Mouse (Mus musculus) testis, adult 2 months (tissue): ENCODE data around the gene Tpk1.

Experiments
- CTCF ChIP-seq: fragments of 200-500 bp; IDR thresholded peaks from 2 replicates; pipeline ENCODE4 v1.5.1; 2012; ENCODE audit warnings: low read depth, mild to moderate bottlenecking, inconsistent platforms, low read length, moderate library complexity; ENCODE audit not compliant: control insufficient read depth, insufficient read depth, insufficient replicate concordance
- POLR2A ChIP-seq: fragments of 200-500 bp; IDR thresholded peaks from 2 replicates; pipeline ENCODE4 v1.6.1; 2012; ENCODE audit warnings: low read depth, mild to moderate bottlenecking, inconsistent platforms, low read length, moderate library complexity; ENCODE audit not compliant: control insufficient read depth

- no peak for TF ChIP-seq CTCF
- TF ChIP-seq POLR2A: no peak
These were observed 133.3 kb downstream of the Tpk1 start for GRCm38 (mm10) chr6:43532822-43533221.
